Mouse (Mus musculus): ENCODE data around the gene Cox4i2. TPM values are rescaled to one million over a fixed set of nuclear protein-coding genes. Genes with fewer than 3 reads are reported as not detected.

Cox4i2 gene
- polyA plus RNA-seq, 1 experiment from 2014 or later = 10.1 TPM

GRCm38 (mm10) chr2:152813232-152813631 is 59.3 kb downstream of the Cox4i2 start:
- DNase-seq (ENCODE audit: low spot score) = no peak
- H3K4me1 ChIP-seq = peaks cover 45% of the 10 kb centered on the region
- WGBS = 91% methylated on average over 1 of the region's 1 CpGs

GRCm38 (mm10) chr2:152814213-152814874 is 60.4 kb downstream of the Cox4i2 start:
- Histone ChIP-seq H3K36me3 (replicated peaks) (peaks cover 45% of the 10 kb centered on the region), H3K4me1 (peaks cover 50% of the 10 kb centered on the region), H3K27ac (replicated peaks) (no peak overlapping the region; the same call in 1 of the 2 replicates), H3K4me3 (no peak overlapping the region), H3K27me3 (replicated peaks; ENCODE audit: low read depth, poor library complexity, severe bottlenecking) (no peaks in the 10 kb centered on the region), H3K9me3 (no peaks in the 10 kb centered on the region; the same call in 1 of the 2 replicates)
- WGBS = 90% methylated on average over 6 of the region's 6 CpGs
- DNase-seq (ENCODE audit: low spot score) = no peak

More at GRCm38 (mm10) chr2:152813232-152813631, 59.3 kb downstream of the Cox4i2 start:
- Histone ChIP-seq H3K27me3 (replicated peaks; ENCODE audit: low read depth, poor library complexity, severe bottlenecking) (no peaks in the 10 kb centered on the region), H3K9me3 (no peaks in the 10 kb centered on the region), H3K4me3 (no peak overlapping the region), H3K27ac (replicated peaks) (no peak overlapping the region), H3K36me3 (replicated peaks) (peaks cover 37% of the 10 kb centered on the region)

Small RNA genes within 50 kb of the gene (microRNA-seq; reads per million reads assigned to microRNA genes)
- gene Gm23802 = not detected

Other genes starting within 250 kb of the Cox4i2 start
- gene Defb26, start 242.5 kb upstream of the Cox4i2 start, polyA plus RNA-seq (2016; fragmentation: Nextera tagmentation; extraction: Ambion mirVana) = not detected in 2 replicates
- gene Defb28, start 235.9 kb upstream of the Cox4i2 start, polyA plus RNA-seq (2016; fragmentation: Nextera tagmentation; extraction: Ambion mirVana) = not detected in 2 replicates
- not detected in 2 replicates for gene Defb29, start 214.1 kb upstream of the Cox4i2 start, polyA plus RNA-seq (2016; fragmentation: Nextera tagmentation; extraction: Ambion mirVana)
- gene Gm17416, start 184.8 kb upstream of the Cox4i2 start, polyA plus RNA-seq (2016; fragmentation: Nextera tagmentation; extraction: Ambion mirVana) = not detected in 2 replicates
- gene Defb21, start 181.4 kb upstream of the Cox4i2 start, polyA plus RNA-seq (2016; fragmentation: Nextera tagmentation; extraction: Ambion mirVana) = not detected in 2 replicates
- not detected in 2 replicates for gene Defb19, start 173.9 kb upstream of the Cox4i2 start, polyA plus RNA-seq (2016; fragmentation: Nextera tagmentation; extraction: Ambion mirVana)
- gene Defb45, start 154.8 kb upstream of the Cox4i2 start, polyA plus RNA-seq (2016; fragmentation: Nextera tagmentation; extraction: Ambion mirVana) = not detected in 2 replicates
- gene Defb36, start 149.8 kb upstream of the Cox4i2 start, polyA plus RNA-seq (2016; fragmentation: Nextera tagmentation; extraction: Ambion mirVana) = not detected in 2 replicates
- 0.70 TPM in 1 of 2 replicates, not detected in the other for gene Defb25, start 131.1 kb upstream of the Cox4i2 start, polyA plus RNA-seq (2016; fragmentation: Nextera tagmentation; extraction: Ambion mirVana)
- 0.40 and 0.60 TPM in 2 replicates for gene Rem1, start 127.2 kb upstream of the Cox4i2 start, polyA plus RNA-seq (2016; fragmentation: Nextera tagmentation; extraction: Ambion mirVana)
- gene H13, start 84.7 kb upstream of the Cox4i2 start, polyA plus RNA-seq (2016; fragmentation: Nextera tagmentation; extraction: Ambion mirVana) = 102 and 110 TPM in 2 replicates
- gene Mcts2, start 67.1 kb upstream of the Cox4i2 start, polyA plus RNA-seq (2016; fragmentation: Nextera tagmentation; extraction: Ambion mirVana) = 37.6 and 40.2 TPM in 2 replicates
- 161 and 182 TPM in 2 replicates for gene Id1, start 17.9 kb upstream of the Cox4i2 start, polyA plus RNA-seq (2016; fragmentation: Nextera tagmentation; extraction: Ambion mirVana)
- 102 and 106 TPM in 2 replicates for gene Bcl2l1, start 77.6 kb downstream of the Cox4i2 start, polyA plus RNA-seq (2016; fragmentation: Nextera tagmentation; extraction: Ambion mirVana)
- gene Tpx2, start 93.8 kb downstream of the Cox4i2 start, polyA plus RNA-seq (2016; fragmentation: Nextera tagmentation; extraction: Ambion mirVana) = 144 and 151 TPM in 2 replicates
- gene Mylk2, start 157.2 kb downstream of the Cox4i2 start, polyA plus RNA-seq (2016; fragmentation: Nextera tagmentation; extraction: Ambion mirVana) = 0.05 TPM in 1 of 2 replicates, not detected in the other
- gene Foxs1, start 179.0 kb downstream of the Cox4i2 start, polyA plus RNA-seq (2016; fragmentation: Nextera tagmentation; extraction: Ambion mirVana) = 0.45 and 0.72 TPM in 2 replicates
- 0.34 and 0.95 TPM in 2 replicates for gene Dusp15, start 197.5 kb downstream of the Cox4i2 start, polyA plus RNA-seq (2016; fragmentation: Nextera tagmentation; extraction: Ambion mirVana)
- 1.3 and 1.8 TPM in 2 replicates for gene Ttll9, start 208.3 kb downstream of the Cox4i2 start, polyA plus RNA-seq (2016; fragmentation: Nextera tagmentation; extraction: Ambion mirVana)